In the genomic region with DNA sequence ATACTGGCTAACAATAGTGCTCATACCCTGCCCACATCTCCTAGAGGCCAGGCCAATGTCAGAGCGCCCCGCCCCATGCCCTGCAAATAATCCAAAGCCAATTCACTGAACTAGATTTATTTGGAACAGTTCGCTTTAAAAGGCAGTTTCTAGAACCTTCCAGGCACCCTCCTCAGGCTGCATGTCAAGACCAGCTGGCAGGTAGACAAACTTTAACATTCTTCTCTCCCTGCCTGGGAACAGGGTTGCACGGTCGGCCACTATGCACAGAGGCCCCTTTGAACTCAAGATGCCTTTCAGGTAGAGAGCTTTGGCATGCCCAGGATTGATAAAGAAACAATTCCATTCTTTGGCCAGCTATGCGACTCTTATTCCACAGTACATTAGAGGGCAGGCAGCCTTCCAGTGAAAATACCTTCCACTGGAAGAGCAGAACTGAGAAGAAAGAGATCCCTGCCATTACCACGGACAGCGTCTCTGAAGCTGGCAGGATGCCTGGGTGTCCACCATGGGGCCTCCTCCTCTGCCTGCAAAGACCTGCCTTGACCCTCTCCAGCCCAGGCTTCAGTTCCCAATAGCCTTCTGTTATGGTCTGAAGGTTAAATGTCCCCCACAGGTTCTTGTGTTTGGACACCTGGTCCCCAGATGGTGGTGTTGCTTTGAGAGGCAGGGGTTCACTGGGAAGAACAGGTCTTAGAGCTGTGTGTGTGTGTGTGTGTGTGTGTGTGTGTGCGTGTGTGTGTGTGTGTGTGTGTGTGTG, we compare ENCODE assay signal across 11 mouse cellular contexts.
DNase-seq lines count a peak whose midpoint lies in the region; TF ChIP-seq lines count a peak whose summit lies in the region.
"Had no signal": no experiment of that assay in that cellular context is flagged by ENCODE, and none has a peak within 500 bp of the region (broad histone marks: within the 10 kb centered on the region; RNA-seq: fewer than 3 reads in every experiment).

No protein-coding gene starts in this region.

- peak; percentile 65 to 73 for DNase-seq in heart, adult 18-20 months
- no peak for DNase-seq in heart, embryonic 10.5 days (ENCODE audit: low spot score)
- DNase-seq in right cerebral cortex, postnatal 14 days = peak; percentile 22
- no peak for DNase-seq in right cerebral cortex, adult 18-20 months
- peak; percentile 47 to 62 for DNase-seq in heart, adult 9 months (ENCODE audit: low spot score in 2 of 2)
- no peak for DNase-seq in thymus, adult 2 months
- no peak for DNase-seq in T-cell, adult 2 months (ENCODE audit: low spot score)
- no peak for DNase-seq in adrenal gland, postnatal 4 days (ENCODE audit: low spot score in 2 of 2)
- DNase-seq: gastrocnemius, postnatal 25 days; kidney, postnatal 36 days had no signal

- no peak for TF ChIP-seq CTCF in thymus, adult 2 months (IDR thresholded peaks at IDR 0.05; ENCODE audit: borderline replicate concordance, control insufficient read depth, extremely low read depth, insufficient read depth, low read length, poor library complexity)

- no peaks in the 10 kb centered on the region for H3K9me3 ChIP-seq in heart, embryonic 10.5 days
- H3K9me3 ChIP-seq: embryonic facial prominence, embryonic 13.5 days had no signal

- H3K36me3 ChIP-seq in heart, embryonic 10.5 days = no peaks in the 10 kb centered on the region
- H3K36me3 ChIP-seq in thymus, adult 2 months (ENCODE audit: control insufficient read depth, insufficient read depth, low read length) = no peaks in the 10 kb centered on the region
- H3K36me3 ChIP-seq: embryonic facial prominence, embryonic 13.5 days had no signal

- H3K27me3 ChIP-seq in heart, embryonic 10.5 days (ENCODE audit: insufficient read depth, poor library complexity, severe bottlenecking) = no peaks in the 10 kb centered on the region
- no peaks in the 10 kb centered on the region for H3K27me3 ChIP-seq in thymus, adult 2 months (ENCODE audit: control insufficient read depth, insufficient read depth, low read length)
- H3K27me3 ChIP-seq: embryonic facial prominence, embryonic 13.5 days had no signal

- no peak overlapping the region for H3K27ac ChIP-seq in heart, embryonic 10.5 days
- H3K27ac ChIP-seq in thymus, adult 2 months (ENCODE audit: control insufficient read depth, insufficient read depth, low read length) = no peak overlapping the region
- H3K27ac ChIP-seq: embryonic facial prominence, embryonic 13.5 days had no signal

- WGBS in heart, embryonic 10.5 days = 77% methylated on average over 9 of the region's 9 CpGs
- WGBS in thymus, adult 2 months = 83% methylated on average over 9 of the region's 9 CpGs

- H3K4me3 ChIP-seq in heart, embryonic 10.5 days = no peak overlapping the region
- H3K4me3 ChIP-seq in thymus, adult 2 months (ENCODE audit: control insufficient read depth, insufficient read depth, low read length) = no peak overlapping the region
- H3K4me3 ChIP-seq: embryonic facial prominence, embryonic 13.5 days had no signal

- H3K4me1 ChIP-seq in heart, embryonic 10.5 days = no peaks in the 10 kb centered on the region
- no peaks in the 10 kb centered on the region for H3K4me1 ChIP-seq in thymus, adult 2 months (replicated peaks; ENCODE audit: control insufficient read depth, insufficient read depth, low read length)
- H3K4me1 ChIP-seq: embryonic facial prominence, embryonic 13.5 days had no signal

- no peak for TF ChIP-seq POLR2A in thymus, adult 2 months (IDR thresholded peaks at IDR 0.05; ENCODE audit: control insufficient read depth, extremely low read depth, insufficient read depth, low read length, poor library complexity)

Comparison
In these comparisons a context has a peak if more than half of its experiments do, and no peak if none do; other contexts are left out.
1. DNase-seq: peak in heart, adult 18-20 months (2 of 2), right cerebral cortex, postnatal 14 days (single experiment) and heart, adult 9 months (2 of 2); none in heart, embryonic 10.5 days (single experiment), right cerebral cortex, adult 18-20 months (single experiment), thymus, adult 2 months (single experiment), T-cell, adult 2 months (single experiment) and adrenal gland, postnatal 4 days (0 of 2).